13 mouse cellular contexts compared by ENCODE assay signal in genomic region chr11:90417011-90417410, GRCm38 (mm10). TPM values are rescaled to one million over a fixed set of nuclear protein-coding genes. Genes with fewer than 3 reads are reported as not detected.
DNase-seq lines count a peak whose midpoint lies in the region; ATAC-seq and TF ChIP-seq lines count a peak whose summit lies in the region.
"Had no signal": no experiment of that assay in that cellular context is flagged by ENCODE, and none has a peak within 500 bp of the region (broad histone marks: within the 10 kb centered on the region; RNA-seq: fewer than 3 reads in every experiment).

No protein-coding gene starts in this region.

- TF ChIP-seq CTCF in layer of hippocampus, adult 2 months (conservative IDR thresholded peaks at IDR 0.05): no peak
- no peak for TF ChIP-seq CTCF in midbrain, postnatal 0 days (IDR thresholded peaks at IDR 0.05)

- H3K9ac ChIP-seq in neural tube, embryonic 13.5 days: no peak overlapping the region; the same call in 1 of the 2 replicates
- no peak overlapping the region for H3K9ac ChIP-seq in midbrain, postnatal 0 days (replicated peaks; ENCODE audit: low read length, poor library complexity, severe bottlenecking)
- H3K9ac ChIP-seq: liver, embryonic 13.5 days had no signal

- no peak for ATAC-seq in frontal cortex, adult (ENCODE audit: low TSS enrichment)
- ATAC-seq in neural tube, embryonic 13.5 days (ENCODE audit: low read depth): peak; percentile 21; the same call in 1 of the 2 replicates
- no peak for ATAC-seq in midbrain, postnatal 0 days (ENCODE audit: low FRiP score)

- H3K4me2 ChIP-seq in neural tube, embryonic 13.5 days: 0 out of 2 replicates have a peak overlapping the region, but pooled peaks have one; percentile 72
- peak overlapping the region; percentile 72 for H3K4me2 ChIP-seq in midbrain, postnatal 0 days (ENCODE audit: low read depth, low read length, poor library complexity, severe bottlenecking)

- H3K9me3 ChIP-seq in neural tube, embryonic 13.5 days: no peaks in the 10 kb centered on the region
- no peaks in the 10 kb centered on the region for H3K9me3 ChIP-seq in midbrain, postnatal 0 days (ENCODE audit: low read length)
- H3K9me3 ChIP-seq: liver, embryonic 13.5 days had no signal

- peaks cover 26% of the 10 kb centered on the region for H3K27me3 ChIP-seq in neural tube, embryonic 13.5 days
- H3K27me3 ChIP-seq in midbrain, postnatal 0 days (ENCODE audit: insufficient read depth, low read length): peaks cover 6% of the 10 kb centered on the region
- H3K27me3 ChIP-seq: CH12.LX had no signal

- no peak overlapping the region for H3K4me3 ChIP-seq in layer of hippocampus, adult 2 months
- no peak overlapping the region for H3K4me3 ChIP-seq in neural tube, embryonic 13.5 days
- H3K4me3 ChIP-seq in midbrain, postnatal 0 days (ENCODE audit: low read depth, low read length): no peak overlapping the region

- DNase-seq in frontal cortex, adult 2 months (ENCODE audit: extremely low spot score in 1 of 2, low spot score in 1 of 2): peak; percentile 8 to 31
- peak; percentile 24 to 64 for DNase-seq in layer of hippocampus, adult 2 months (ENCODE audit: low spot score in 2 of 2)
- DNase-seq in layer of hippocampus, postnatal 10 days (ENCODE audit: low spot score in 2 of 2): no peak
- no peak for DNase-seq in neural tube, embryonic 10.5 days (ENCODE audit: extremely low spot score, low spot score)
- no peak for DNase-seq in midbrain, postnatal 0 days (ENCODE audit: low spot score)
- DNase-seq in retina, embryonic 14.5 days (ENCODE audit: low spot score): no peak
- DNase-seq: adrenal gland, adult 2 months; heart, postnatal 36 days; liver, embryonic 13.5 days; spleen, adult 18-20 months had no signal

- H3K36me3 ChIP-seq in neural tube, embryonic 13.5 days: no peaks in the 10 kb centered on the region
- H3K36me3 ChIP-seq in midbrain, postnatal 0 days (ENCODE audit: insufficient read depth, low read length): no peaks in the 10 kb centered on the region
- H3K36me3 ChIP-seq: liver, embryonic 13.5 days had no signal

- peak overlapping the region; percentile 90 for H3K27ac ChIP-seq in layer of hippocampus, adult 2 months
- H3K27ac ChIP-seq in neural tube, embryonic 13.5 days (replicated peaks): no peak overlapping the region
- no peak overlapping the region for H3K27ac ChIP-seq in midbrain, postnatal 0 days (ENCODE audit: low read depth, low read length)
- H3K27ac ChIP-seq: liver, embryonic 13.5 days had no signal

- peaks cover 13% of the 10 kb centered on the region for H3K4me1 ChIP-seq in neural tube, embryonic 13.5 days (replicated peaks)
- no peaks in the 10 kb centered on the region for H3K4me1 ChIP-seq in midbrain, postnatal 0 days (ENCODE audit: insufficient read depth, low read length)

- 69% methylated on average over 5 of the region's 5 CpGs for WGBS in neural tube, embryonic 13.5 days
- 78% methylated on average over 5 of the region's 5 CpGs for WGBS in midbrain, postnatal 0 days

RNA-seq across cellular contexts. Expression of gene Hlf, which starts 26.3 kb away (rescaled TPM):
- 76.4 and 93.9 TPM in 2 replicates for polyA plus RNA-seq in frontal cortex, adult 2 months (2012; rRNA removed)
- 10 to 100 TPM; 87.7 to 88.2 TPM for total RNA-seq in layer of hippocampus, adult 2 months (2021)
- total RNA-seq in layer of hippocampus, postnatal 10 days (2021): 10 to 100 TPM; 29.6 to 31.3 TPM
- polyA plus RNA-seq in neural tube, embryonic 13.5 days (2015; fragmentation: Nextera tagmentation; extraction: Ambion mirVana): 3.3 TPM in 2 replicates
- total RNA-seq in midbrain, postnatal 0 days (2014; rRNA removed): 9.2 and 11.2 TPM in 2 replicates
- 9.0 and 9.2 TPM in 2 replicates for polyA plus RNA-seq in midbrain, postnatal 0 days (2015; fragmentation: Nextera tagmentation; extraction: Ambion mirVana)

Comparison
In these comparisons a context has a peak if more than half of its experiments do, and no peak if none do; other contexts are left out.
1. DNase-seq: peak in frontal cortex, adult 2 months (2 of 2) and layer of hippocampus, adult 2 months (2 of 2); none in layer of hippocampus, postnatal 10 days (0 of 2), neural tube, embryonic 10.5 days (single experiment), midbrain, postnatal 0 days (single experiment) and retina, embryonic 14.5 days (single experiment).